Mouse (Mus musculus) lung, embryonic 16.5 days (tissue): ENCODE measurements around the gene Ppp1r2. TPM values are rescaled to one million over a fixed set of nuclear protein-coding genes. Genes with fewer than 3 reads are reported as not detected.

ENCODE experiments used
- ATAC-seq: fragments of 200-750 bp; cut with Nextera tagmentation; 2 replicates; pipeline ENCODE4 v1.8.0; 2017; ENCODE audit warnings: low read depth, mild to moderate bottlenecking, moderate library complexity
- H3K27ac ChIP-seq: fragments of 300-500 bp; sonication (generic); 2 replicates; pipeline ENCODE4 v1.5.1; 2014; ENCODE audit warnings: mild to moderate bottlenecking, control low read depth, low read length
- H3K27me3 ChIP-seq: fragments of 300-500 bp; sonication (generic); 2 replicates; pipeline ENCODE4 v1.6.1; 2014; ENCODE audit warnings: low read depth, low read length, mixed read lengths; ENCODE audit not compliant: control insufficient read depth, insufficient read depth
- H3K36me3 ChIP-seq: fragments of 300-500 bp; sonication (generic); 2 replicates; pipeline ENCODE4 v1.6.1; 2014; ENCODE audit warnings: low read length; ENCODE audit not compliant: control insufficient read depth, insufficient read depth
- H3K4me1 ChIP-seq: fragments of 300-500 bp; sonication (generic); replicated peaks from 2 replicates; pipeline ENCODE4 v1.6.1; 2014; ENCODE audit warnings: low read length, mixed read lengths; ENCODE audit not compliant: control insufficient read depth, insufficient read depth
- H3K4me2 ChIP-seq: fragments of 300-500 bp; sonication (generic); 2 replicates; pipeline ENCODE4 v1.6.1; 2014; ENCODE audit warnings: low read depth, low read length, control low read depth
- H3K4me3 ChIP-seq: fragments of 300-500 bp; sonication (generic); 2 replicates; pipeline ENCODE4 v1.5.1; 2014; ENCODE audit warnings: mild to moderate bottlenecking, low read length, control low read depth
- H3K9ac ChIP-seq: fragments of 300-500 bp; sonication (generic); 2 replicates; pipeline ENCODE4 v1.6.1; 2014; ENCODE audit warnings: low read length, control low read depth
- H3K9me3 ChIP-seq: fragments of 300-500 bp; sonication (generic); 2 replicates; pipeline ENCODE4 v1.6.1; 2016; ENCODE audit warnings: low read length; ENCODE audit not compliant: control insufficient read depth
- WGBS: fragments of 180-500 bp; shearing (Covaris S2); extraction: QIAGEN DNeasy Blood & Tissue Kit; methylation state at CpG from one replicate; pipeline ENCODE4 v1.1.7; 2014; 5-methylcytosine and 5-hydroxymethylcytosine counted together
- polyA plus RNA-seq: library from polyadenylated mRNA; unstranded; fragments of >200 nt; fragmentation: Nextera tagmentation; extraction: Ambion mirVana; gene quantifications from 2 replicates; pipeline ENCODE4 v1.2.1, GENCODE M21; 2015

The Ppp1r2 gene
- polyA plus RNA-seq, 1 experiment from 2014 or later = 116 TPM

- 52% methylated on average over 7 of the region's 7 CpGs for WGBS
- ATAC-seq = no peak
Measured at GRCm38 (mm10) chr16:31247442-31247841, 27.6 kb downstream of the Ppp1r2 start.

GRCm38 (mm10) chr16:31244053-31244452, 31.0 kb downstream of the Ppp1r2 start:
- Histone ChIP-seq H3K27ac (no peak overlapping the region), H3K36me3 (no peaks in the 10 kb centered on the region), H3K27me3 (no peaks in the 10 kb centered on the region), H3K4me3 (no peak overlapping the region), H3K9me3 (no peaks in the 10 kb centered on the region), H3K4me2 (no peak overlapping the region), H3K9ac (no peak overlapping the region), H3K4me1 (no peaks in the 10 kb centered on the region)
- 65% methylated on average over 3 of the region's 3 CpGs for WGBS
- ATAC-seq = no peak

More at GRCm38 (mm10) chr16:31247442-31247841, 27.6 kb downstream of the Ppp1r2 start:
- H3K9me3 ChIP-seq = no peaks in the 10 kb centered on the region
- no peak overlapping the region for H3K4me3 ChIP-seq
- no peak overlapping the region for H3K9ac ChIP-seq
- H3K27ac ChIP-seq = no peak overlapping the region
- no peaks in the 10 kb centered on the region for H3K27me3 ChIP-seq
- no peaks in the 10 kb centered on the region for H3K36me3 ChIP-seq
- no peaks in the 10 kb centered on the region for H3K4me1 ChIP-seq
- no peak overlapping the region for H3K4me2 ChIP-seq

- no peak overlapping the region for H3K4me3 ChIP-seq
- WGBS = 81% methylated on average over 9 of the region's 9 CpGs
Measured at GRCm38 (mm10) chr16:31241433-31241832, 33.6 kb downstream of the Ppp1r2 start.

DNA sequence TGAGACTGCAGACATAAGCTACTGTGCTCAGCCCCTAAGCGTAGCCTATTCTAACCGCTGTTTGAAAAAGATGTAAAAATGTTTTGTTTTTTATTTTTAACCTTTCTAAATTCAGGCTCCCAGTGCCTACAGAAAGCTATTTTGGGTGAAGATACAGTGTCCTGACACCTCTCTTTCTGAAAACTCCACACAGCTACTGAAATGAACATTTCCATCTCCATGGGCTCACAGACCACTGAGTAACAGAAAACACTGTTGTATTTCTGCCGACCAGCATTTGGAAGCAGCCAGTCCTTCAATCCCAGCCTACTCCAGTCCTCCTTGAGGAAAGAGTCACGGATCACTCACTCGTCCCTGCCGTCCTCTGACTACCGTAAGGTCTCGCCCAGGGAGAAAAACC, 34.5 kb downstream of the Ppp1r2 start:
- H3K36me3 ChIP-seq = no peaks in the 10 kb centered on the region
- no peak overlapping the region for H3K4me3 ChIP-seq
- no peaks in the 10 kb centered on the region for H3K9me3 ChIP-seq
- WGBS = 89% methylated on average over 8 of the region's 8 CpGs
- no peak overlapping the region for H3K9ac ChIP-seq
- no peak overlapping the region for H3K4me2 ChIP-seq
- H3K27ac ChIP-seq = no peak overlapping the region
- no peaks in the 10 kb centered on the region for H3K27me3 ChIP-seq
- no peaks in the 10 kb centered on the region for H3K4me1 ChIP-seq
- no peak for ATAC-seq

More at GRCm38 (mm10) chr16:31241433-31241832, 33.6 kb downstream of the Ppp1r2 start:
- Histone ChIP-seq H3K4me1 (no peaks in the 10 kb centered on the region), H3K27ac (no peak overlapping the region), H3K4me2 (no peak overlapping the region), H3K9ac (no peak overlapping the region), H3K9me3 (no peaks in the 10 kb centered on the region), H3K27me3 (no peaks in the 10 kb centered on the region), H3K36me3 (no peaks in the 10 kb centered on the region)
- no peak for ATAC-seq

DNA sequence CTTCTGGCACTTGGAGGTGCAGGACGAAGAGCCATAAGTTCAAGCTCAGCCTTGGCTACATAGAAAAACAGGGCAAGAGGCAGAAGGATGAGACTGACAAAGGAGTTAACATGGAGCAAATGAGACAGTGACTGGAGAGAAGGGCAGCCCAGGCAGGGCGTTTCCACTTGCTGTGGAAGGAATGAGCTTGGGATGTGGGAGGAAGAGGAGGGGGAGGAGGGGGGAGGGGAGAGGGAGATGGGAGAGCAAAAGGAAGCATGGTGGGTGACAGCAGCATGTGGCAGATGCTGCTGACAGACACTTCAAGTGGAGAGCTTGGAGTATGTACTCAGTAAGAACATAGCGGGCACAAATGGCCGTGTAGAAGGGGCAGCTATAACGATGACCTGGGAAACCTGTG, 36.8 kb downstream of the Ppp1r2 start:
- WGBS = 60% methylated on average over 5 of the region's 5 CpGs
- H3K4me1 ChIP-seq = peaks cover 9% of the 10 kb centered on the region
- H3K36me3 ChIP-seq = no peaks in the 10 kb centered on the region
- H3K9ac ChIP-seq = no peak overlapping the region
- H3K9me3 ChIP-seq = no peaks in the 10 kb centered on the region
- no peak for ATAC-seq
- H3K4me2 ChIP-seq = no peak overlapping the region
- H3K27ac ChIP-seq = no peak overlapping the region
- no peak overlapping the region for H3K4me3 ChIP-seq
- no peaks in the 10 kb centered on the region for H3K27me3 ChIP-seq

- Histone ChIP-seq H3K4me3 (no peak overlapping the region), H3K4me2 (no peak overlapping the region), H3K27ac (no peak overlapping the region), H3K4me1 (peaks cover 11% of the 10 kb centered on the region), H3K36me3 (no peaks in the 10 kb centered on the region), H3K9ac (0 out of 2 replicates have a peak overlapping the region, but pooled peaks have one; percentile 26), H3K9me3 (no peaks in the 10 kb centered on the region), H3K27me3 (no peaks in the 10 kb centered on the region)
- WGBS = 22% methylated on average over 18 of the region's 18 CpGs
- ATAC-seq = no peak
Measured at GRCm38 (mm10) chr16:31235457-31236310, 39.4 kb downstream of the Ppp1r2 start.

DNA sequence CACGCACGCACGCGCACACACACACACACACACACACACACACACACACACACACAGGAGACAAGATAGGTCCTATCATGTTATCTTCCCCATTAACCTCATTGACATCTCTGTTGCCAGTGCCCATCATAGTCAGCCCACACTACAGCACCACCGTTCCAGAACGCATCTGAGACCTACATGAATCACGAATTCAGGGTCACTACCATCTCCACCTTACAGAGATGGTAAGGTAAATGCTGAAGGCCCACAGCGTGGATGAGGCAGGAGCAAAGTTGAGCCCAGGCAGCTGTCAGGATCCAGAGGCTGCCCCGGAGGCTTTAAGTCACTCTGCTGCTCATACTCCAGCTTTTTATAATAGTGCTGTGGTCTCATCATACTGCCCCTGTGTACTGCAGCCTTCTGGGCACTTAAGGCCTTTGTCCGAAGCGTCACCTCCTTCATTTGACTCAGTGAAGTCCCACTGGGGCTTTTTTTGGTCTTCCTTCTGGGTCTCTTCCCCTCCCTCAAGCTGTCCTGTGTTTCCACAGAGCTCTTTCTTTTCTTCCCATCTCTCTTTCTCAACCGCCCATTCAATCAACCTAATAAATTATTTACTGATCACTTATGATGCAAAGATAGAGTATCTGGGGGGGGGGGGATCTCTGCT, 40.1 kb downstream of the Ppp1r2 start:
- Histone ChIP-seq H3K9ac (no peak overlapping the region), H3K27me3 (no peaks in the 10 kb centered on the region), H3K4me1 (peaks cover 11% of the 10 kb centered on the region), H3K4me3 (no peak overlapping the region), H3K36me3 (no peaks in the 10 kb centered on the region), H3K27ac (no peak overlapping the region), H3K4me2 (no peak overlapping the region), H3K9me3 (no peaks in the 10 kb centered on the region)
- ATAC-seq = no peak
- 81% methylated on average over 12 of the region's 12 CpGs for WGBS

DNA sequence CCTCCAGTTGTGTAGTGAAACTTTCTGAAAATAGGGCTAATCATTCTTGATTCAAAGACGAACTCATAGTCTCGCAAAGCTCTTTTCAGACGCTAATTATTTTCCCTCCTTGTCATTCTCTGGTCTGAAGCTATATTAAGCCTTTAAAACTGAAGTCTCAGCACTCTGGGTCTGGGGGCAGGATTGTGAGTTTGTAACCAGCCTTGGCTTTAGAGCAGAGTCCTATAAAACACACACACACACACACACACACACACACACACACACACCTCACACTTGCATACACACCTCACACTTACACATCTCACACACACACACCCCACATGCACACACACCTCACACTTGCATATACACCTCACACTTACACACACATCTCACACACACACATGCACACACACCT, 40.7 kb downstream of the Ppp1r2 start:
- H3K9ac ChIP-seq = no peak overlapping the region
- peak overlapping the region; percentile 51; the same call in 1 of the 2 replicates for H3K4me2 ChIP-seq
- 63% methylated on average over 3 of the region's 3 CpGs for WGBS
- H3K27ac ChIP-seq = no peak overlapping the region
- no peaks in the 10 kb centered on the region for H3K27me3 ChIP-seq
- ATAC-seq = no peak
- H3K36me3 ChIP-seq = no peaks in the 10 kb centered on the region
- no peak overlapping the region for H3K4me3 ChIP-seq
- no peaks in the 10 kb centered on the region for H3K9me3 ChIP-seq
- H3K4me1 ChIP-seq = peaks cover 11% of the 10 kb centered on the region

DNA sequence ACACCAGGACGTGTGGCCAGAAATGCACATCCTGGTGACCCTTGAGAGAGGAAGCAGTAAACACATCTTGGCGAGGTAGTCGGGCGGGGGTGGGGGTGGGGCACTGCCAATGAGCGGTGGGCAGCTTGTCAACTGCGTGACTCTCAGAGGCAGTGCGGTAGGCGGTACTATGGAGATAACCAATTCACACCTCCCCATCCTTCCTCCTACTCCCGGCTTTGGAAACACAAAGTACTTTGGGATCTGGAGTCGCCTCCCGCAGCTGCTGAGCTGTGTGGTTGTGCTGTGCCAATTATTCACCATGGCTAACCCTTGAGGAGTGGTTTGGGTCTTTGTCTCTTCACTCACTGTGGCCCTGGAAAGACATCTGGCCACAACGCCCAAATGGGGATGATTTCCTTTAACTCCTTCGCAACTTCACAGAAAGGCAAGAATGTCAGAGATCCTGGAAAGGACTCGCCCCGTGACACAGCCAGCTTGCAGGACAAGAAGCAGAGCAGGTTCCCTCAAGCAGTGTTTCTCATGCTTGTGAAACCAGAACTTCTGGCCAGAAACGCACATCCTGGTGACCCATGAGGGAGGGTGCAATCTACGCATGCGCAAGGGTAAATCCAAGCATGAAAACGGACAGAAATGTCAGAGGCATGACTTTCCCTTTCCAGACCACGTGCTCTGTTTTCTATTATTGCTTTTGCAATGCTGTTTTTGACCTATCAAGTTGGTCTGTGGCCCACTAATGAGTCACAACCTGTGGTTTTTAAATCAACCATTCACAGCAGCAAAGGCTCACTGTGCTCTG, 41.3 kb downstream of the Ppp1r2 start:
- Histone ChIP-seq H3K27ac (no peak overlapping the region), H3K9me3 (no peaks in the 10 kb centered on the region), H3K4me3 (peak overlapping the region; percentile 19), H3K9ac (peak overlapping the region; percentile 45; the same call in 1 of the 2 replicates), H3K36me3 (no peaks in the 10 kb centered on the region), H3K4me1 (peaks cover 11% of the 10 kb centered on the region), H3K27me3 (no peaks in the 10 kb centered on the region), H3K4me2 (peak overlapping the region; percentile 51)
- peak; percentile 28; the same call in 1 of the 2 replicates for ATAC-seq
- whole genome bisulfite sequencing = 9% methylated on average over 20 of the region's 20 CpGs
